10 mouse cellular contexts compared by ENCODE assay signal in the genomic region with DNA sequence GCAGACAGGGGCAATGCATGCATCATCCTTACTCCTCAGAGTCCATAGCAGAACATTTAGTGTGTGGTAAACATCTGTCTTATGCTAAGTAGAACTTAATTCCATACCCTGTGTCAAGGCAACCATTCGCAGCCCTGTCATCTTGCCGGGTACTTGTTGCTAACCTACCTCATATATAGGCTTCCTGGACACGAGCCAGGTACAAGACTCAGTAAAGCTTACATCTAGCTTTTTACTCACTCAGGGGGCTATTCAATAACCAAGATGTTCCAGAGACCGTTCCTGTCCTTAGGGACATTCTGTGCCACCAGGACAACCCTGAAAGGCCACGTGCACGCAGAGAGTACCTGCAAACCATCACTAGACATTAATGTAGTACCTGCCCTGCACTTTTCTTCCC.
"Had no signal": no experiment of that assay in that cellular context is flagged by ENCODE, and none has a peak within 500 bp of the region (broad histone marks: within the 10 kb centered on the region; RNA-seq: fewer than 3 reads in every experiment).

No protein-coding gene starts in this region.

- DNase-seq: forebrain, postnatal 0 days; gastrocnemius, postnatal 36 days; heart, adult 18-20 months; heart, postnatal 36 days; kidney, adult 11 months; kidney, adult 2 months; kidney, adult 9 months; kidney, postnatal 14 days; kidney, postnatal 36 days; left cerebral cortex, postnatal 4 days had no signal
